Mouse (Mus musculus) intestine, embryonic 16.5 days (tissue): ENCODE measurements around the gene Rrp1. TPM values are rescaled to one million over a fixed set of nuclear protein-coding genes. Genes with fewer than 3 reads are reported as not detected.

Source experiments
- ATAC-seq: fragments of 200-750 bp; cut with Nextera tagmentation; 2 replicates; pipeline ENCODE4 v1.8.0; 2017; ENCODE audit warnings: moderate TSS enrichment, moderate library complexity
- H3K27ac ChIP-seq: fragments of 300-500 bp; sonication (generic); 2 replicates; pipeline ENCODE4 v1.5.1; 2014; ENCODE audit warnings: mild to moderate bottlenecking, low read length
- H3K27me3 ChIP-seq: fragments of 300-500 bp; sonication (generic); replicated peaks from 2 replicates; pipeline ENCODE4 v1.6.1; 2014; ENCODE audit warnings: low read length, control low read depth, mixed read lengths; ENCODE audit not compliant: control insufficient read depth, insufficient read depth
- H3K36me3 ChIP-seq: fragments of 300-500 bp; sonication (generic); 2 replicates; pipeline ENCODE4 v1.6.1; 2014; ENCODE audit warnings: low read length, control low read depth; ENCODE audit not compliant: control insufficient read depth, insufficient read depth
- H3K4me1 ChIP-seq: fragments of 300-500 bp; sonication (generic); 2 replicates; pipeline ENCODE4 v1.6.1; 2014; ENCODE audit warnings: low read length, control low read depth, mixed read lengths; ENCODE audit not compliant: control insufficient read depth, insufficient read depth
- H3K4me2 ChIP-seq: fragments of 300-500 bp; sonication (generic); 2 replicates; pipeline ENCODE4 v1.6.1; 2014; ENCODE audit warnings: low read depth, low read length, control low read depth
- H3K4me3 ChIP-seq: fragments of 300-500 bp; sonication (generic); 2 replicates; pipeline ENCODE4 v1.5.1; 2014; ENCODE audit warnings: mild to moderate bottlenecking, low read length
- H3K9ac ChIP-seq: fragments of 300-500 bp; sonication (generic); 2 replicates; pipeline ENCODE4 v1.6.1; 2014; ENCODE audit warnings: low read depth, low read length
- H3K9me3 ChIP-seq: fragments of 300-500 bp; sonication (generic); 2 replicates; pipeline ENCODE4 v1.6.1; 2016; ENCODE audit warnings: low read length, control low read depth; ENCODE audit not compliant: control insufficient read depth
- WGBS: fragments of 180-500 bp; shearing (Covaris S2); extraction: QIAGEN DNeasy Blood & Tissue Kit; methylation state at CpG from one replicate; pipeline ENCODE4 v1.1.7; 2014; 5-methylcytosine and 5-hydroxymethylcytosine counted together
- polyA plus RNA-seq: library from polyadenylated mRNA; unstranded; fragments of >200 nt; fragmentation: Nextera tagmentation; extraction: Ambion mirVana; gene quantifications from 2 replicates; pipeline ENCODE4 v1.2.1, GENCODE M21; 2015

Rrp1 gene
- 252 and 268 TPM in 2 replicates for polyA plus RNA-seq

DNA sequence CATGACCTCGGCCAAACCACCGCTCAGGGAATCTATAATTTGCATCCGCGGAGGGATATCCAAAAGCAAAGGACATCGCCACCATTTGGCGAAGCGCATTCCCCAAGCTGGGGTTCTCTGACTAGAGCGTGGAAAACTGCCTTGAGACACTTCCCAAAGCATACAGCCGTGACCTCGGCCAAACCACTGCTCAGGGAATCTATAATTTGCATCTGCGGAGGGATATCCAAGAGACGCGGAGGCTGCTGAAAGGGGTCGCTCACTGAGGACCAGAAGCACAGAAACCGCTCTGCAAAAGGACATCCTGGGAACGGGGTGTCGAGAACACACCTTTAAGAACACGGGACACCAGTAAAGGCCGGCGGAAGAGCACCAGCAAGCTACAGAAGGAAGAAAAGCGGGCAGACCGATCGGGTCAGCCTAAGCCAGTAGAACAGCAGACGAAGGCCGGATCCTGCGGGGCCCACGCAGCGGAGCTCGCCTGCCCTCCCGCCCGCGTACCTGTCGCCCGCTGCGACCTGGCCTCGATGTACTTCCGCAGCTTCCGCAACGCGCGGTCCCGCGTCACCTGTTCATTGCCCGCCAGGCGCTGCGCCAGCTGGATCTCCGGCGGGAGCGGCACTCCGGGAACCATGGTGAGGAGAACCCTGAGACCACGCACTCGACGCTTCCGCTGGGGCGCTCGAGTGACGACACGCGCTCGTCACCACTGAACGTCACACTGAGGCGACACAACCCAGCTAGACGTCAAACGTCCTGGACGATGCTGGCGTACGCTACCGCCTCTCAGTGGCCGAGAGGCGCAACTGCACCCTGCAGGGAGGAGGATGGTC is at the start of gene Rrp1:
TSS of gene Rrp1 (minus strand) at position 725 of the 833 bp plus-strand sequence.
- no peaks in the 10 kb centered on the region for H3K27me3 ChIP-seq
- peak within 1 kb of the TSS; percentile 65 for H3K27ac ChIP-seq
- H3K36me3 ChIP-seq, result peaks cover 10% of the 10 kb centered on the region
- peaks cover 6% of the 10 kb centered on the region; the same call in 1 of the 2 replicates for H3K4me1 ChIP-seq
- peak within 1 kb of the TSS; percentile 77 for H3K4me2 ChIP-seq
- peak; percentile 93 for ATAC-seq
- under 1% methylated on average over 70 of the region's 70 CpGs for WGBS
- peak within 1 kb of the TSS; percentile 90 for H3K4me3 ChIP-seq
- H3K9me3 ChIP-seq, result no peaks in the 10 kb centered on the region
- peak within 1 kb of the TSS; percentile 87 for H3K9ac ChIP-seq

- ATAC-seq, result no peak
Measured at GRCm38 (mm10) chr10:78461767-78462166, 48.9 kb upstream of the Rrp1 start.

DNA sequence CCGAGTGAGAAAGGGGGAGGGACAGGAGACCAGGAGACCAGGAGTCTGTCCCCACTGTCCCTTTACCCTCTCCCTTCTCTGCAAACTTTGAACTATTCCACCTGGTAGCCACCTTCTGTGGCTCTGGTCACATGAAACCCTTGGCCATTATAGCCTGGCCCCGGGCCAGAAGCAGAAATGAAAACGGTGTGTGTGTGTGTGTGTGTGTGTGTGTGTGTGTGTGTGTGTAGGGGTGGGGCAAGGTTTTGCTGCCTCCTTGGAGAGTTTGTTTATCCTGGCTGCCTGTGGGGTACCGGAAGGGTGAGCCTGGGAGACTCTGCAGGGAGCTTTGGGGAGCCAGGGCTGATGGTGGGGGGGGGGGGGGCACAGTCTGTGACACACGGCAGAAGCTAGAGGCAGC is 47.6 kb upstream of the Rrp1 start:
- Histone ChIP-seq H3K4me2 (no peak overlapping the region; the same call in 1 of the 2 replicates), H3K27ac (peak overlapping the region; percentile 54; the same call in 1 of the 2 replicates), H3K9ac (no peak overlapping the region), H3K27me3 (no peaks in the 10 kb centered on the region), H3K36me3 (no peaks in the 10 kb centered on the region), H3K4me1 (peaks cover 44% of the 10 kb centered on the region), H3K4me3 (no peak overlapping the region), H3K9me3 (no peaks in the 10 kb centered on the region)
- 20% methylated on average over 4 of the region's 5 CpGs for WGBS
- no peak for ATAC-seq

More at GRCm38 (mm10) chr10:78461767-78462166, 48.9 kb upstream of the Rrp1 start:
- WGBS, result 80% methylated on average over 4 of the region's 4 CpGs
- Histone ChIP-seq H3K9ac (no peak overlapping the region), H3K4me1 (peaks cover 44% of the 10 kb centered on the region), H3K4me2 (no peak overlapping the region), H3K27me3 (no peaks in the 10 kb centered on the region), H3K9me3 (no peaks in the 10 kb centered on the region), H3K4me3 (no peak overlapping the region), H3K36me3 (no peaks in the 10 kb centered on the region), H3K27ac (no peak overlapping the region)

GRCm38 (mm10) chr10:78458348-78459111 is 45.7 kb upstream of the Rrp1 start:
- Histone ChIP-seq H3K27ac (peak overlapping the region; percentile 12; the same call in 1 of the 2 replicates), H3K9me3 (no peaks in the 10 kb centered on the region)

DNA sequence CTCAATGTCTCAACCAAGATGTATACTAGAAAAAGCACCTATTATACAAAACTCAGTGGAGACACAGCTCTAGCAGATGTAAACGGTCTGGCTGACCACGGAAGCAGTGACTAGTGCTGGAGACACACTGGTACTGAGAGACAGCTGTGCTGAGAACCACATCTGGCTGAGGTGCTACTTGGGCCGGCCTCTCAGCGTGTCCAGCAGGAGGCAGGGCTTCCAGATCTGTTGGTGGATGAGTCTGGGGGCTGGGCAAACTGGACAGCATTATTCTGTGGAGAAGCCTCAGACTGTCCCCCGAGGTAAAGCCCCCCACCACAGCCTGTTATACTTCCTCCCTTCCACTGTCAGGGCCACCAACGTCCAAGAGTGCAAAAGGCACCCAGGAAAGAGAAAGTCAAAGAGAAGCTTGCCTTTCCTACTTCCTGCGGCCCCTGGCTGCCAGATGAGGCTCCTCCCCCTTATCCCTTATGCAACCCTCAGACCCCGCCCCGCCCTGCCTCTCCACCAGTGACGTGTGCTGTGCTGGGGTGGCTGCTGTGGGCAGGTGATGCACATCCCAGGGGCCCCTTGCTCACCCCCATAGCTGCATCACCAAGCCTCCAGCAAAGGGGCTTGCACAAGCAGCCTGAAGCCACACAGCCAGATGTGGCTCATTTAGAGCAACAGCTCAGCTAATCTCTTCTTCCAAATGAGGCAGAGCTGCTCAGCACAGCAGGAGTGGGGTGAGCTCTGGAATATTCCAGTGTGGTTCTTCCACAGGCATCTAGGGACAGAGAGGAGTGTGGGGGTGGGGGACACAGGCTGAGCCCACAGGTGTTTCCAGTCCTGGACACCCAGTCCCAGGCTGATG is 44.9 kb upstream of the Rrp1 start:
- Histone ChIP-seq H3K4me3 (no peak overlapping the region), H3K9ac (0 out of 2 replicates have a peak overlapping the region, but pooled peaks have one; percentile 29)
- 22% methylated on average over 10 of the region's 10 CpGs for WGBS

More at GRCm38 (mm10) chr10:78458348-78459111, 45.7 kb upstream of the Rrp1 start:
- no peak for ATAC-seq
- no peaks in the 10 kb centered on the region for H3K36me3 ChIP-seq
- no peaks in the 10 kb centered on the region for H3K27me3 ChIP-seq
- no peak overlapping the region for H3K9ac ChIP-seq
- H3K4me1 ChIP-seq, result peaks cover 33% of the 10 kb centered on the region
- 64% methylated on average over 5 of the region's 5 CpGs for WGBS
- no peak overlapping the region for H3K4me2 ChIP-seq
- no peak overlapping the region for H3K4me3 ChIP-seq

DNA sequence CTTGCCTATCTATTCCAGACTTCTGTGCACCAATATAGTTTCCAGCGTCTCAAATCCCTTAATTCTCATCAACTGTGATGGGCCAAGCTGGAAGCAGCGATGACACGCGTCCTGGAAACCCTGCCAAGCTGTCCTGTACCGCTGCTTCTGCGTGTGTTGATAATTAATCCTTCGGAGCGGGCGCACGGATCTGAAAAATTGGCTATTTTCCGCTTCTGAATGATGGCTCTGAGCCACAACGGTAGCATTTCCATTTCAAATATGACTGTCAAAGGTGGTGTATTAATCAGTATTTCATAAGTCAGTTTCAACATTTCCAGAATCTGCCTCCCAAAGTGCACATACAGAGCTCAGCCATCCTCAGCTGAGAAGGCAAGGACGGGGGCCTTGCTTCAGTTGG is 43.9 kb upstream of the Rrp1 start:
- Histone ChIP-seq H3K4me3 (no peak overlapping the region), H3K4me1 (peaks cover 26% of the 10 kb centered on the region), H3K27ac (no peak overlapping the region), H3K27me3 (no peaks in the 10 kb centered on the region), H3K4me2 (no peak overlapping the region), H3K9me3 (no peaks in the 10 kb centered on the region), H3K36me3 (no peaks in the 10 kb centered on the region), H3K9ac (no peak overlapping the region)
- ATAC-seq, result no peak
- 83% methylated on average over 13 of the region's 13 CpGs for WGBS

More for the DNA sequence above, 44.9 kb upstream of the Rrp1 start:
- Histone ChIP-seq H3K27me3 (no peaks in the 10 kb centered on the region), H3K9me3 (no peaks in the 10 kb centered on the region), H3K27ac (peak overlapping the region; percentile 12; the same call in 1 of the 2 replicates), H3K36me3 (no peaks in the 10 kb centered on the region), H3K4me2 (peak overlapping the region; percentile 32), H3K4me1 (peaks cover 26% of the 10 kb centered on the region)
- peak; percentile 70 for ATAC-seq

DNA sequence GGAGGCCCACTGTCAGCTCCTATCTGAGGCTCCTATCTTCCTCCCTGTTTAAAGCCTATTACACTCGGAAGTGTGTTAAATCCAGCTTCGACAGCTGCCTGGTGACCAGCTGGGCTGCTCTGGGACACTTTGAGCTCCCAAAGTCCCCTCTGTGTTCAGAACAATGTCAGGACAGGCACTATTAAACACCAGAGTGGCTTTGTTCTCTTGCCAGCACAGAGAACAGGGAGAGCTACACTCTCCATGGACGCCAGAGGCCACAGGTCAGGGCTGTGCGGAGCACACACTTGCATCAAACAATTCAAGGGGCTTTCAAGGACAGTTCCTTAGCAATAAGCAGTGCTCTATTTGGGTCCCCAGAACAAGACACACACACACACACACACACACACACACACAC is 39.8 kb upstream of the Rrp1 start:
- 64% methylated on average over 4 of the region's 4 CpGs for WGBS
- Histone ChIP-seq H3K36me3 (peaks cover 2% of the 10 kb centered on the region; the same call in 1 of the 2 replicates), H3K27ac (no peak overlapping the region), H3K4me2 (no peak overlapping the region), H3K27me3 (no peaks in the 10 kb centered on the region), H3K9me3 (no peaks in the 10 kb centered on the region), H3K9ac (no peak overlapping the region), H3K4me3 (no peak overlapping the region), H3K4me1 (peaks cover 4% of the 10 kb centered on the region; the same call in 1 of the 2 replicates)
- ATAC-seq, result no peak

DNA sequence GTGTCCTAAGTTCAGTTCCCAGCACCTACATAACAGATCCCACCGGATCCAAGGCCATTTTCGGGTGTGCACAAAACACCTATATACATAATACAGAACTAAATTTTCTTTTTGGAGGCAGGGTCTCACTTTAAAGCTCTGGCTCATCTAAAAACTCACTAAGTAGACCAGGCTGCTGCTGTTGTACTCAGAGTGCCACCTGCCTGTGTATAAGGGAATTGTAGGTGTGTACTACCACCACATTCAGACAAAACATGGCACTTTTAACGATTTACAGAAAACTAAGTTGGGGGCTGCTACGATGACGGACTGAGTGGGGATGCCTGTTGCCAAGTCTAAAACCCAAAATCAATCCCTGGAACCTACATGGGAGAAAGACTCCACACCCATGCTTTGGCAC is 37.9 kb upstream of the Rrp1 start:
- ATAC-seq, result no peak
- Histone ChIP-seq H3K9me3 (no peaks in the 10 kb centered on the region), H3K27ac (no peak overlapping the region), H3K4me1 (no peaks in the 10 kb centered on the region), H3K27me3 (no peaks in the 10 kb centered on the region), H3K36me3 (peaks cover 2% of the 10 kb centered on the region; the same call in 1 of the 2 replicates), H3K4me2 (no peak overlapping the region), H3K9ac (no peak overlapping the region), H3K4me3 (no peak overlapping the region)
- WGBS, result 93% methylated on average over 5 of the region's 5 CpGs
